Mouse (Mus musculus) thymus, adult 2 months (tissue): ENCODE data around the gene Rims3.

Experiments used
- CTCF ChIP-seq: fragments of 200-500 bp; IDR thresholded peaks from 2 replicates; pipeline ENCODE4 v1.5.1; 2012; ENCODE audit warnings: mild to moderate bottlenecking, control low read depth, low read length, moderate library complexity, borderline replicate concordance; ENCODE audit not compliant: control insufficient read depth, poor library complexity, insufficient read depth; ENCODE audit errors: extremely low read depth
- POLR2A ChIP-seq: fragments of 200-500 bp; IDR thresholded peaks from 2 replicates; pipeline ENCODE4 v1.6.1; 2012; ENCODE audit warnings: mild to moderate bottlenecking, low read length, control low read depth, moderate library complexity; ENCODE audit not compliant: control insufficient read depth, poor library complexity, insufficient read depth; ENCODE audit errors: extremely low read depth

GRCm38 (mm10) chr4:120887381-120888112 lies 32.9 kb downstream of the Rims3 start:
- TF ChIP-seq CTCF (no peak), POLR2A (no peak)
